Mouse (Mus musculus): ENCODE results near the gene Serac1. TPM values are rescaled to one million over a fixed set of nuclear protein-coding genes. Genes with fewer than 3 reads are reported as not detected.
A peak's percentile ranks its signal among the peaks of the same experiment; 100 is the strongest.
"Not testable (repeated sequence)": the region's sequence is repeated elsewhere in the genome, so short reads cannot be mapped to it uniquely, and the experiment has no call there.

Serac1 gene
- polyA plus RNA-seq, 1 experiment from 2014 or later: 7.7 TPM

DNA sequence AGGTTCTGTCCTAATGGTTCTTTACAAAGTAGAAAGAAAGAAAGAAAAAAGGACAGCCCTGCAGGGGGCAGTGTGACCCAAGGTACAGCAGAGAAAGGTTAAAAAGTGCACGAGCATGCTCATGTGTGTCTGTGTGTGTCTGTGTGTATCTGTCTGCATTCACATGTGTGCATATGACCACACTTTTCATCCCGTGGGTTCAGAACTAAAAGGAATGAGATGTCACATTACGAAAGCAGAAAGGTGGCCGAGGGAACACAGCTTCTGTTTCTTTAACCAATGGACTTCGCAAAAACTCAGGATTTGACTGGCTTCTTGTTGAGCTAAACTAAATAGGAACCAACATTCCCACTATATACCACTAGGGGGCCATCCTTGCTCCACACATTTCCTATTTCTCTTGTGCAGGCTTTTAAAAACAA, 24.6 kb downstream of the Serac1 start:
- Histone ChIP-seq H3K27ac (no peak overlapping the region), H3K4me1 (no peaks in the 10 kb centered on the region), H3K4me3 (no peak overlapping the region), H3K36me3 (peaks cover 19% of the 10 kb centered on the region), H3K4me2 (replicated peaks) (no peak overlapping the region), H3K27me3 (no peaks in the 10 kb centered on the region), H3K9me3 (no peaks in the 10 kb centered on the region), H3K9ac (no peak overlapping the region)
- WGBS: 28% methylated on average over 5 of the region's 5 CpGs
- ATAC-seq (ENCODE audit: low FRiP score, low read depth): no peak

DNA sequence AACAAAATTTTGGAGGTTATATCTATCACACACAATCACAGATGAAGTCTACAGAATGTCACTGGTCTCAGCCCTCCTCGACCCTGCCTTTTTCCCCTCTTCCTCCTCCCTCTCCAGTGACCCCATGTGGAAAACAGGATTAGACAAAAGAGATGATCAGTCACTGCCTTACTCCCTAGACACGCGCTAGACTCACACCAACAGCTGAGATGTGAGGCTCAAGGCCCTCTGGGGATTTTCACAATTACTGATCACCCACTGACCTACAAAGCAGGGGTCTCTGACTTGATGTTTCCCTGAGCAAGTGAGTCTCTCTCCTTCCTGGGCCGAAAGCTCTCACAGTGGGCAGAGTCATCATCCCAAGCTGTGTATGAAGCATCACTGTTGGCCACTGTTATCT, 26.7 kb downstream of the Serac1 start:
- no peaks in the 10 kb centered on the region for H3K4me1 ChIP-seq
- 86% methylated on average over 4 of the region's 4 CpGs for WGBS

DNA sequence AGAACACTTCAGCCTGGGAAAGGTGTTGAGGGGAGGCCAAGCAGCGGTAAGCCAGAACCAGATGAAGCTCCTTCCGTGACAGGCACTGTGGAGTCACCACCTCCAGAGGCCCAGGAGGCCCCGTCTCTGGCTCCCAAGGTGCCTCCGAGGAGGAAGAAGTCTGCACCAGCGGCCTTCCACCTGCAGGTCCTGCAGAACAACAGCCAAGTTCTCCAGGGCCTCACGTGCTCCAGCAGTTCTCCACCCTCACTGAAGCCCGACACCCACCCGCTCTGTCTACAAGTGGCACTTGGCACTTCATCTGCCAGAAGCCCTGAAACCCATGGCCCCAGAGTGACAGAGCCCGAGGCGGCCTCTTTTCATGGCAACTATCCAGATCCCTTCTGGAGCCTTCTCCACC, 42.0 kb downstream of the Serac1 start:
- H3K27ac ChIP-seq: no peak overlapping the region
- 82% methylated on average over 10 of the region's 10 CpGs for WGBS
- no peaks in the 10 kb centered on the region for H3K9me3 ChIP-seq
- peaks cover 12% of the 10 kb centered on the region for H3K36me3 ChIP-seq
- H3K27me3 ChIP-seq: no peaks in the 10 kb centered on the region
- H3K4me1 ChIP-seq: no peaks in the 10 kb centered on the region
- H3K4me2 ChIP-seq (replicated peaks): no peak overlapping the region
- no peak for ATAC-seq (ENCODE audit: low FRiP score, low read depth)
- H3K4me3 ChIP-seq: no peak overlapping the region
- no peak overlapping the region for H3K9ac ChIP-seq

More for the DNA sequence above, 26.7 kb downstream of the Serac1 start:
- H3K4me2 ChIP-seq (replicated peaks): no peak overlapping the region
- H3K36me3 ChIP-seq: peaks cover 25% of the 10 kb centered on the region
- ATAC-seq (ENCODE audit: low FRiP score, low read depth): no peak
- H3K9me3 ChIP-seq: no peaks in the 10 kb centered on the region
- H3K27ac ChIP-seq: no peak overlapping the region
- no peak overlapping the region for H3K9ac ChIP-seq
- no peak overlapping the region for H3K4me3 ChIP-seq
- H3K27me3 ChIP-seq: no peaks in the 10 kb centered on the region

DNA sequence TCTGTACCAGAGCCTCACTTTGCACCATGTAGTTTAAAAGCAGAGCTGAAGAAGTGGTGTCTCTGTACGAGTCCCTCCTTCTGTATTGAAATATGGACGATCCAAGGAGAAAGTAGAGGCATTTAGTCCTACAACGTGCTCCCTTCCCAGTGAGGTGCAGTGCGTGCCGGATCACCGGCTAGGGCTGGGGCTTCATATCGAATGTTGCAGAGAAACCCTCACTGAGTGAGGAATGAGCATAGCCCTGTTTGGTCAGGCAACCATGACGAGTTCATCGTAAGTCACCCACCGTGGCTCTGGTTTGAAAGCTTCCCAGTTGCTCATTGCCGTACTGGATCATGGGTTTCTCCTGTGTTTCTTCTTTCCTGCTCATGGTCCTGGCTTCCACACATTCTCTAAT, 42.7 kb downstream of the Serac1 start:
- Histone ChIP-seq H3K4me3 (no peak overlapping the region), H3K9ac (no peak overlapping the region), H3K27me3 (no peaks in the 10 kb centered on the region), H3K4me1 (no peaks in the 10 kb centered on the region), H3K36me3 (peaks cover 7% of the 10 kb centered on the region; the same call in 1 of the 2 replicates), H3K9me3 (no peaks in the 10 kb centered on the region), H3K4me2 (replicated peaks) (no peak overlapping the region), H3K27ac (no peak overlapping the region)
- no peak for ATAC-seq (ENCODE audit: low FRiP score, low read depth)
- WGBS: 89% methylated on average over 11 of the region's 11 CpGs

DNA sequence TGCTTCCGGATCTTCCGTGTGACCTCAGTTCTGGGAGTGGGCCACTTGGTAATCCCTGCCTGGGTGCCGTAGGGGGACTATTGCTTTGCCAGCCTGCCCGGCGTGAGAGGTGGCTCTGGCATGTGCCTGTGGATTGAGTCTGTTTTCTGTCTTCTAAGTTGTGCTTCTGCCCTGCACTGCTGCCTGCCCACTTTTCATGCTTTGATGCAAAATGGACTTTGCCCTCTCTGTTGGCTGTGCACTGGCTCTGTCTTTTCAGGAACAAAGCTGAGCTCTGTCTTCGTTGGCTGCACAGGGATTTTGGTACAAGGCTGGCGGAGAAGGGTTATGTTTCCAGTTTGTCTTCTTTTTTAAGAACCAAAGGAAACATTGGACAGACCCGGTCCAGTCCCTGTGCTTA, 43.1 kb downstream of the Serac1 start:
- H3K9me3 ChIP-seq: no peaks in the 10 kb centered on the region
- no peaks in the 10 kb centered on the region for H3K27me3 ChIP-seq
- H3K9ac ChIP-seq: no peak overlapping the region
- WGBS: 88% methylated on average over 8 of the region's 8 CpGs
- H3K4me1 ChIP-seq: no peaks in the 10 kb centered on the region
- no peak overlapping the region for H3K27ac ChIP-seq
- 0 out of 2 replicates have a peak, but pooled peaks cover 2% of the 10 kb centered on the region for H3K36me3 ChIP-seq
- no peak for ATAC-seq (ENCODE audit: low FRiP score, low read depth)
- H3K4me3 ChIP-seq: no peak overlapping the region
- no peak overlapping the region for H3K4me2 ChIP-seq (replicated peaks)

DNA sequence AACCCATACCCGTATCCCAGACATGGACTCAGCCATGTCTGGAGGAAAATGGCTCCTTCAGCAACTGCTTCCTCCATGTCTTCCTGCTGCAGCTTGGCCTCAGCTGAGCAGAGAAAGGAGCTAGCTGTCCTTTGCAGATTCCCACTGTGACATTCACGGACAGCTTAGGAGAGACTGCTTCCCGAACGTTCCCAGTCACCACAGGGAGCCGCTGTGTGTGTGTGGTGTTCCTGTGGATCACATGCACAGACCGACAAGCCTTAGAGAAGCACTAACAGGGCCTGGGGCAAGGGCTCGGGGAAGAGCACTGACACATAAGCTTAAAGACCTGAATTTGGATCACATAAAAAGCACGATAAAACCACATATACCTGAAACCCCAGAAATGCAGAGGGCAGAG, 43.9 kb downstream of the Serac1 start:
- H3K36me3 ChIP-seq: no peaks in the 10 kb centered on the region
- no peak overlapping the region for H3K27ac ChIP-seq
- no peaks in the 10 kb centered on the region for H3K27me3 ChIP-seq
- no peaks in the 10 kb centered on the region for H3K9me3 ChIP-seq
- no peak overlapping the region for H3K4me3 ChIP-seq
- no peak overlapping the region for H3K4me2 ChIP-seq (replicated peaks)
- no peak overlapping the region for H3K9ac ChIP-seq
- no peaks in the 10 kb centered on the region for H3K4me1 ChIP-seq
- ATAC-seq (ENCODE audit: low FRiP score, low read depth): no peak
- 49% methylated on average over 8 of the region's 8 CpGs for WGBS

DNA sequence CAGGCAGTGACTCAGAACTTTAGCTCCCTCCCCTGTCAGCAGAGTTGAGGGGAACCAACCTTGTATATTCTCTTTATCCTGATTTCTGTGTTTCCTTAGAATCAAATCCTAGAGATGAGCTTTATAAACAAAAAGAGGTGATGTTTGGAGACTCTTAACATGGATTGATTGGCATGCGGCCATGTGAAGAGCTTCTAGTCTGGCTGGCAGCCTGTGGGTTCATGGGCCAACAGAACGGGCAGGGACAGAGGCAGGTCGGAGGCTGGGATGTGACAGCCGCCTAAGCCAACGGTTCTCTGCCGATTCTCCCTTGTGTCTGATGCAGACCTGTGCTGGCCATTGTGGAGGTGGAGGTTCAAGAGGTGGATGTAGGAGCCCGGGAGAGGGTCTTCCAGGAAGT, 53.7 kb downstream of the Serac1 start:
- WGBS: 86% methylated on average over 7 of the region's 7 CpGs
- Histone ChIP-seq H3K9ac (no peak overlapping the region), H3K4me3 (no peak overlapping the region), H3K4me2 (replicated peaks) (no peak overlapping the region), H3K36me3 (peaks cover 9% of the 10 kb centered on the region; the same call in 1 of the 2 replicates), H3K27ac (no peak overlapping the region), H3K4me1 (no peaks in the 10 kb centered on the region; the same call in 1 of the 2 replicates), H3K9me3 (no peaks in the 10 kb centered on the region), H3K27me3 (no peaks in the 10 kb centered on the region)
- ATAC-seq (ENCODE audit: low FRiP score, low read depth): no peak

DNA sequence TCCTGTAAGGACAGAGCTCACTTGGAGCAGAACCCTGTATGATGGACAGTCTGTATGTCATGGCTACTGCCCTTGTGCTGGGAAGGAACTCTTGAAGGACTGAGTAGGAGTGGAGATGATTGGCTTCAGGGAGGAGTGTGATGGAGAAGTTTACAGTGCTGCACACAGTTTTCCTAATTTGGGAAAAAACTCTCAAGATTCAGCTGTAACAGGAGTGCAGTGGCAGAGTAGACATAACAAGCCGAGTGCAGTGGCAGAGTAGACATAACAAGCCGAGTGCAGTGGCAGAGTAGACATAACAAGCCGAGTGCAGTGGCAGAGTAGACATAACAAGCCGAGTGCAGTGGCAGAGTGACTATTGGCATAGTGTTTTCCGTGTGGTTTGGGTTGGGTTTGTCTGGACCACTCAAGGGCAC, 58.2 kb downstream of the Serac1 start:
- not testable (repeated sequence) for H3K4me1 ChIP-seq, H3K27me3 ChIP-seq, H3K9me3 ChIP-seq, H3K36me3 ChIP-seq, H3K9ac ChIP-seq
- 45% methylated on average over 5 of the region's 5 CpGs for WGBS
- Histone ChIP-seq H3K4me3 (peak overlapping the region; percentile 22), H3K27ac (peak overlapping the region; percentile 52; the same call in 1 of the 2 replicates), H3K4me2 (replicated peaks) (peak overlapping the region; percentile 46)
- ATAC-seq (ENCODE audit: low FRiP score, low read depth): peak; percentile 69; the same call in 1 of the 2 replicates

DNA sequence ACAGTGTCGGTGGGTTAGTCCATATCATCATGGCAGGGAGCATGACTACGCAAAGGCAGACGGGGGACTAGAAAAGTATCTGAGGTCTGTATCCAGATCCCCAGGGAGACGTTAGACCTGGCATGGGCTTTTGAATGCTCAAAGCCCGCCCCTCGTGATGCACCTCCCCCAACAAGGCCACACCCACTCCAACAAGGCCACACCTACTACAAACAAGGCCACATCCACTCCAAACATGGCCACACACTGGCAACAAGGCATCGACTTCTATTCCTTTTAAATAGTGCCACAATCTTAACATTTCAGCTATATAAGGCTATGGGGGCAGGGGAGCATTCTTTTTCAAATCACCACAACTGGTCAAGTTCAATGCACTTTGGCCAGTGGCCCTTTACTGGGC, 58.9 kb downstream of the Serac1 start:
- Histone ChIP-seq H3K4me1 (peaks cover 3% of the 10 kb centered on the region; the same call in 1 of the 2 replicates), H3K4me3 (no peak overlapping the region), H3K27ac (peak overlapping the region; percentile 52; the same call in 1 of the 2 replicates), H3K9ac (no peak overlapping the region), H3K36me3 (no peaks in the 10 kb centered on the region), H3K4me2 (replicated peaks) (peak overlapping the region; percentile 46; the same call in 1 of the 2 replicates), H3K9me3 (no peaks in the 10 kb centered on the region), H3K27me3 (no peaks in the 10 kb centered on the region)
- 52% methylated on average over 7 of the region's 7 CpGs for WGBS
- ATAC-seq (ENCODE audit: low FRiP score, low read depth): no peak

DNA sequence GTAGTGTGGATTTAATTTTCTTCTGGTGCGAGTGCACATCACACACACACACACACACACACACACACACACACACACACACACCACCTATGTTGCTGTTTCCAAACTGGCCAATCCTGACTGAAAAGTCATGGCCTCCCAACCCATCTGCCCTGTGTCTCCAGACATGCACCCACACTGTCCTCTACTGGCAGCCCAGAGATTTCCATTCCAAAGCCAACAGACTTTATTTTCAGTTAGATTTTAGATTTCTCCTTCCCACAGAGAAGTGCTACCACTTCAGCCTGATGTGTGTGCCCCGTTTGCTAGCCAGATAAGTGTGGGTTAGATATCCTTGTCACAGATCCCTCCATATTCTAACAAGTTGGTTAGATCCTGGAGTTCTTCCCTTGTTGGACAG, 59.8 kb downstream of the Serac1 start:
- ATAC-seq (ENCODE audit: low FRiP score, low read depth): no peak
- Histone ChIP-seq H3K36me3 (no peaks in the 10 kb centered on the region), H3K27me3 (no peaks in the 10 kb centered on the region), H3K27ac (no peak overlapping the region), H3K4me1 (peaks cover 3% of the 10 kb centered on the region; the same call in 1 of the 2 replicates), H3K4me2 (replicated peaks) (no peak overlapping the region), H3K9me3 (no peaks in the 10 kb centered on the region), H3K4me3 (no peak overlapping the region), H3K9ac (no peak overlapping the region)
- WGBS: 52% methylated on average over 2 of the region's 2 CpGs

DNA sequence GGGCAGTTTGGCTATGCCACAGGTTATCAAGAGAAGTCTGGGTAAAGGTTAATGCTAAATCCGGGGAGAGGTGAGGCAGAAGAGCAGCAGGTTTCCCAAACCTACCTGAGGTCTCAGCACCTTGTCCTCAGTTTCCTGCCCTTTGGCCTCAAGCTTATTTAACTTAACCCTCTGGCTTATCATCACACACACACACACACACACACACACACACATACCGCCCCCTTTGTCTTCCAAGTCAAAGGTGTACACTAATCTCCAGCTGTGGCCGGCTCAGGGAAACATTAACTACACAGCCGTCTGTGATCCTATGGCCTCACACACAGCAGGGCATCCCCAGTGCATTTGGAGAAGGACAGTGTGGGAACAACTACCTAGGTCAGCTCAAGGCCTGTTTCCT, 61.2 kb downstream of the Serac1 start:
- Histone ChIP-seq H3K27me3 (no peaks in the 10 kb centered on the region), H3K36me3 (no peaks in the 10 kb centered on the region), H3K9ac (no peak overlapping the region), H3K4me1 (peaks cover 3% of the 10 kb centered on the region; the same call in 1 of the 2 replicates), H3K9me3 (no peaks in the 10 kb centered on the region), H3K4me2 (replicated peaks) (no peak overlapping the region), H3K27ac (no peak overlapping the region), H3K4me3 (no peak overlapping the region)
- ATAC-seq (ENCODE audit: low FRiP score, low read depth): no peak
- WGBS: 75% methylated on average over 4 of the region's 4 CpGs

DNA sequence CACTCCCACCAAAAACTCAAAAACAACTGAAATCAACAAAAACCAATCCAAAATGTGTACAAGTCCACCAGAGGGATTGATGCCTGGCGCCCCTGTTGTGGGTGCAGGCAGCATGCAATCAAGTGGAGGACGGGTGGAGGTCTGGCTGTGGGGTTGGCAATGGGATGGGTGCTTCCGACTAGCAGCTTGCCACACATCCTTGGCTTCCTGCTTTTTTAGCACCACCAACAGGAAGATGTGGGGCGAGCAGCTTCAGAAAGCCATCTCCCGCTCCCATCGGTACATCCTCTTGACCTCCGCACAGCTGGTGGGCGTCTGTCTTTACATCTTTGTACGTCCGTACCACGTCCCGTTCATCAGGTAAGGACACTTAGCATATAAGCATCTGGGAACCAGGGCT, 62.3 kb downstream of the Serac1 start:
- H3K9ac ChIP-seq: no peak overlapping the region
- no peak overlapping the region for H3K27ac ChIP-seq
- H3K4me1 ChIP-seq: peaks cover 3% of the 10 kb centered on the region; the same call in 1 of the 2 replicates
- no peaks in the 10 kb centered on the region for H3K9me3 ChIP-seq
- H3K4me3 ChIP-seq: no peak overlapping the region
- ATAC-seq (ENCODE audit: low FRiP score, low read depth): no peak
- no peaks in the 10 kb centered on the region for H3K27me3 ChIP-seq
- 60% methylated on average over 12 of the region's 12 CpGs for WGBS
- no peaks in the 10 kb centered on the region for H3K36me3 ChIP-seq
- H3K4me2 ChIP-seq (replicated peaks): no peak overlapping the region

DNA sequence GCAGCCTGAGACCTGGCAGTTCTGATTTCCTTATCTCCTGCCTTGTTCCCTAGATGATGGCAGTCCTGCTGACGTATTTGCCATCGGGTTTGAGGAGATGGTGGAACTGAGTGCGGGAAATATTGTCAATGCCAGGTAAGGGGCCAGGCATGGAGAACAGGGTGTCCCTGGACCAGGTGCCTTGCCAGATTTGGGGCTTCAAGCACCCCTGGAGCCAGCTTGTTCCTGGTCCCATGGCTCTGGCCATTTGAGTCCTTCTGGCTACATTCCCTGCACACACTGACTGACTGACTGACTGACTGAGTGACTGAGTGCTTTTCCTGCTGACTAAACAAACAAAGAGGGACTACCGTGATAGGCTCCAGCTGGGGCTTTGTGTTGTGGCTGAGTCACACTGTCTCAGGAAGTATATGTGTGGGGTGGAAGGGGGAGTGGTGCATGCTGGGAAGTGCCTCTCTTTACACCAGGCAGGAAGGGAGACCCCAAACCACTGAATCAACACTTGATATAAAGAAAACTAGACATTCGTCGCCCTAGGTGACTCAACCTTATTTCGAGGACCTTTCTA, 63.2 kb downstream of the Serac1 start:
- Histone ChIP-seq H3K9me3 (no peaks in the 10 kb centered on the region), H3K4me1 (peaks cover 3% of the 10 kb centered on the region; the same call in 1 of the 2 replicates), H3K4me3 (no peak overlapping the region), H3K9ac (no peak overlapping the region), H3K27ac (no peak overlapping the region), H3K4me2 (replicated peaks) (no peak overlapping the region), H3K27me3 (no peaks in the 10 kb centered on the region), H3K36me3 (no peaks in the 10 kb centered on the region)
- 83% methylated on average over 7 of the region's 7 CpGs for WGBS
- ATAC-seq (ENCODE audit: low FRiP score, low read depth): 0 out of 2 replicates have a peak, but pooled peaks have one; percentile 44
